Mouse (Mus musculus): ENCODE data around the gene Exoc7.
"Not testable (repeated sequence)": the region's sequence is repeated elsewhere in the genome, so short reads cannot be mapped to it uniquely, and the experiment has no call there.

The Exoc7 gene

DNA sequence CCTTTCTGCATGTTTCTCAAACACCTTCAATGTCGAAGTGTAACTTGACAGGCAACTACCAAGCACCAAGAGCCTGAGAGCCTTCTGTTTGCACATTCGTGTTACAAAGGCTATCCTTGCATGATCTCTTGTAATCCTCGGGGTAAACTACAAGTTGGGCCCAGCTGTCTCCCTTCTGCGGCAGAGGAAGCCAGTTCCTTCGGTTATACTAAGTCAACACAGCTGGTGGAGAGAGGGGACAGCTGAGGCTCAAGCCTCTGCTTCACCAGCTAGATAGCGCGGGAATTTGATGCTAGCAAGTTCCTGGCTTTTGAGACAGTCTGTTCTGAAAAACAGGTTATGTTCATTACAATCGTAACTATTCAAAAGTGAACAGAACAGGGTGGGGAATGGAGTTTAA is 5.3 kb upstream of the Exoc7 start:
- DNase-seq: peak in 1 of 2 experiments; percentile 62

DNA sequence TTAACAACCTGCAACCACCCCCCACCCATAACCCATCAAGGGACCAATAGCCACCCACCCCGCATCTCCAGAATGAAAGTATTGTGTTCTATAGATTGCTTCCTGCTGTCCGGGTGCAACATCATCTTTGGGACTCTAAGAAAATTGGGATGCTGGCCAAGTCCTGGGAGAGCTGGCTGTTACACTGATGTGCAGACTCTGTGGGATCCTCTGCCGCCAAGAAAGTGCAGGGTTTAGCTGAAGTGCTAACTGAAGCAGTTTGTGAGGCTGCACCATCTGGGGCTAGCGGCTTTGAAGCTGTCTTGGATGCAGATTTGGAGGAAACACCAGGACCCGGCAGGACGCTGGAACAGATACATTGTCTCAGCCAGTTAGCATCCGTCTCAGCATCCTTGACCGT is 4.1 kb upstream of the Exoc7 start:
- DNase-seq: peak; percentile 23 to 76

DNA sequence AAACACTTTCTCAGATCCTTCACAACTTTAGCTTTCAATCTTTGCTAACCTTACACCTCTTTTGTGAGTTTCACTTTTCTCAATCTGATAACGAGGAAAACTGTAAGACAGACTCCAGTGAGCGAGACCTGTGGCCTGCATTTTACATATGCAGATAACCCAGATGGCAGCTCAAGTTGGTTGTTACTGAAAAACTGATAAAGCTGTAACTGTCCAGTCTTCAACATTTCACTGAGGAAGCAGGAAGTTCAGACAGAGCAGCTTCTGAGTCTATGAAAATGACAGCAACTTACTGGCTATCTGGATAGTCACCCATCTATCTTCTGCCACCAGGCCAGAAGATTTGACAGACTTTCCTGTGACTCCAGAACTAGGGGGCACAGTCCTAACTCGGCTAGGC is 2.6 kb upstream of the Exoc7 start:
- DNase-seq: no peak

DNA sequence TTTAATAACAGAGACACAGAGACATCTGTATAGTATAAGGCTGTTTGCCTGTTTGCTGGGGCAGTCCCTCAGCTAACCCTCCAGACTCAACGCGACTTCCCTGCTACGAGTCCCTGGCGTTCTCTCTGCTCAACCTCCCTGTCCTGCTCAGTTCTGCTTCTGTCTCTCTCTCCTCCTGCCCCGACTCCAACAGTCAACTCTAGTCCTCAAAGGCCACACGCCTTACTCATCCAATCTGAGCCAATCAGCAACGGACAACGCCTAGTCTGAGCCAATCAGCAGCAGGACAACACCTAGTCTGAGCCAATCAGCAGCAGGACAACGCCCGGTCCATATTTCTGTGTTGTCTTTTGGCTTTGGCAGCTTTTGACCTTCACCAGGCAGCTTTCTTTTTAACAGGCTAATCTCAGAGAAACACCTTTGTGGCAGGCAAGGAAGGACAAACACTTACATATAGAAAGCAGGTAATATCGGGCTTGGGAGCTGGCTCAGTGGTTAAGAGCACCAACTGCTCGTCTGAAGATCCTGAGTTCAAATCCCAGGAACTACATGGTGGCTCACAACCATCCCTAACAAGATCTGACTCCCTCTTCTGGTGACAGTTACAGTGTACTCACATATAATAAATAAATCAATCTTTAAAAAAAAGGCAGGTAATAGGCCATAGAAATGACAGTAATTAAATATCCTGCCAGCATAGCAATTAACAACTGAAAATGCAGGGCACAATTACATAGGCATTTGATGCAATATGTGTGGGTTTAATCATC is 914 bp upstream of the Exoc7 start:
- DNase-seq: peak in 1 of 2 experiments; percentile 16

DNA sequence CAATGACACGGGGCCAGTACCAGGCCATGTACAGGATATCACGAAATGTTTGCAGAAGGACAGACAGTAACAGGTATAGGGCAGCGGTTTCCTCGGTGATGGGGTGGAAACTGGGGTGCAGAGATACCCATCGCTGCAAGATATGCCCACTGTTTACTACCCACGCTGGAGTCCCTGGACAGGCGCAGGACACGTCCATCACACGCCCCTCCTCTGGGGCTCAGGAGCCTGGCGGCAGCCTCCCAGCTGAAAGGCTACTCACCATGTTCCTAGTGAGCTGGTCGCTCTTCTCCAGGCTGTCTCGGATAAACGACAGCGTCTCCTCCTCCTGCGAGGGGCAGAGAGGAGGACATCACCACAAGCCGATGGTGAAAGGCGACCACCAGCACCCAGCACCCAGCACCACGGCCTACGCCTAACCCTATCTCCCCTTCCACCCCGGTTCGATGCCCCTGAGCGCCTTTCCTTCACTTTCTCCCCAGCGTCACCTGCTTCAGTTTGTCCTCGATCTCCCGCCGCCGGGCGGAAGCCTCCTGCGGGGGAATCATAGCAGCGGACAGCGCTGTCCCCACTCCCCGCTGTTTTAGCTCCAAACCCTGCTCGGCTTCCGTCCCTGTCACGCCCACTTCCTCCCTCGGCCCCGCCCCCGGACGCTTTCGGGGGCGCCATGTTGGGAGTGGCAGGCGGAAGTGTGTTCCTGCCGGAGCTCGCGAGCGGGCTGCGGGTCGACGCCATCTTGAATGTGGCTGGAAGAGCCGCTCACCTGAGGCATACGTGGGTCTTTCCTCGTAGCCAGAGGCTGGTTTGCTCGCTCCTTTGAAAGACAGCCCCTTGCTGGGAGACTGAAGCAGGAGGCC is 679 bp downstream of the Exoc7 start:
- DNase-seq: peak; percentile 95 to 97

DNA sequence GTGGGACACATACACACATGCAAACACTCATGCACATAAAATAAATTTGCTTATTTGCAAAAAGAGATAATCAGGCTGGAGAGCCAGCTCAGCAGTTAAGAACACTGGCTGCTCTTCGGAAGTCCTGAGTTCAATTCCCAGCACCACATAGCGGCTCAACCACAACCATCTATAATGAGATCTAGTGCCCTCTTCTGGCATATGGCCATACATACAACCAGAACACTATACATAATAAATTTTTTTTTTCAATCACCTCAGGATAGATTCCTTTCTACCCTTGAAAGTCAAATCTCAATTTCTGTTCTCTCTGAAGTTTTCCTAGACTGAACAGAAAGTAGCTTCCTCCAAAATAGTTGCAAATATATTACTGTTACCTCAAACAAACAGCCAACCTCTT is 1.6 kb downstream of the Exoc7 start:
- no peak for DNase-seq

DNA sequence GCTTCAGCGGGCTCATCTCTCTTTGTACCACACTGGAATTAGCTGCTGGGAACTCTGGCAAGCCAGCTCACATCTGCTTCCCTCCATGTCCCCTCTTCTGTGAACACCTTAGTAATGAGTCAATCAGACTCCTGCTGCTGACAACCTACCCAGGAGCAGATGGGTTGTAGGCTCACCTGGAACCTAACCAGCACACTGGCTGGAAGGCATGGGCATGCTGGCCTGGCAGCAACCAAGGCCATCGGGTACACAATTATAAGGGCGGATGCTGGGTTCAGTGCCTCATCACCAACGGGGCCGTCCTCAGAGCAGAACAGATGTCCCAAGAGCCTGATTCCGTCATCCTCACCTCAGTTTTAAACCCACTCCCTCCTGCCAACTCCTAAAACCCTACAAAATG is 8.4 kb downstream of the Exoc7 start:
- no peak for DNase-seq

DNA sequence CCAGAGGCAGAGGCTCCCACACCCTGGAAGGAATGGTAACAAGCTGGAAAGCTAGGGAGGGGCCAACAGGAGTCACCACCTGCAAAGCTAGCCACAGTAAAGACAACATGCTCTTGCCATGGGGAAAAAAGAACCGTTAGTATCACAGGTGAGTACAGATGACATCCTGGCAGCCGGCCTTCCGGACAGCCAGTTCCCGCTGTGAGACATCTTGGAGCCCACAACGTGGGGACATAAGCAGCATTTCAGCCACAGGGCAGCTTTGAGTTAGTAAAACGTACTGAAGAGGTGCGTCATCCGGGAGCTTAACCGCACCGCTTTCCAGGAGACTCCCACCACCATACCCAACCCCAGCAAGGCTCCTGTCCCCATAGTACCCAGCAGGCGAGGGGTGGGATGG is 8.8 kb downstream of the Exoc7 start:
- no peak for DNase-seq

DNA sequence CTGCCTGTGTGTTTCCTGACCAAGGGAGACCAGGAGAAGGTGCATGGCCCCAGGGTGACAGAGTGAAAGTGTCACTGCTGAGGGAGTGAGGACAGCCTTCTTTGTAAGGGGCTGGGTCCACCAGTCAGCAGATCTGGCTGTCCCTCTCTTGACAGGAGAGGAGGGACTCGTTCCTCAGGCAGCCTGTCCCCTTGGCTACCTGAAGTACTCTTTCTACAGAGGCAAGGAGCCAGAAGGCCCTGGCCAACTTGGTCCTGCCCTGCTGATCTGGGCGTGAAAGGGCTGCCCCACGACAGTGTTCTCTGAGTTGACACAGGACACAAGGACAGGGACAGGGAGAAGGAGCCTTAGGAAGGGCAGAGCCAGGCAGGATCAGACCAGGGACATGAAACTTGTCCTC is 10.0 kb downstream of the Exoc7 start:
- DNase-seq: peak in 1 of 2 experiments; percentile 41

DNA sequence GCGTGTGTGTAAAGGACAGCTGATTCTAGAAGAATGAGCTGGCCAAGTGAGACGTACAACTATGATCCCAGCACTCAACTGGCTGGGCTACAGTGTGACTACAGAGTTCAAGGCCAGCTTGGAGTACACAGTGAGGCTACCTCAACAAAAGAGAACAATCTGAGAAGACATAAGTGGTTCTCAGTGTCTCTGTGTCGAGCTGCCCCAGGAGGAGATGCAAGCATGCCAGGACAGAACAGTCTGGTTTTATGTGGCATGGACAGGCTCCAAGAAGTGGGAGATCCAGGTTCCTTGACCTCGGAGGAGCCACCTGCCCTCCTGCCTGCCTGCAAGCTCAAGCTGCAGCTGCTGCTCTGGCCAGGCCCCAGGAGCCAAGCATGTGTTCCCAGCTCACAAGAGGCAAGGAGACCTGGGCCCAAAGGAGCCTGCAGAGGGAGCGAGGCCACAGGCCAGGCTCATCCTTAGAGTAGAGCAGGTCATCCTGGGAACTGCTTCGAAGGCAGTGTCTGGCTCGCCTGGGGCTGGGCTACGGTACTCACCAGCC is 10.8 kb downstream of the Exoc7 start:
- no peak for DNase-seq

DNA sequence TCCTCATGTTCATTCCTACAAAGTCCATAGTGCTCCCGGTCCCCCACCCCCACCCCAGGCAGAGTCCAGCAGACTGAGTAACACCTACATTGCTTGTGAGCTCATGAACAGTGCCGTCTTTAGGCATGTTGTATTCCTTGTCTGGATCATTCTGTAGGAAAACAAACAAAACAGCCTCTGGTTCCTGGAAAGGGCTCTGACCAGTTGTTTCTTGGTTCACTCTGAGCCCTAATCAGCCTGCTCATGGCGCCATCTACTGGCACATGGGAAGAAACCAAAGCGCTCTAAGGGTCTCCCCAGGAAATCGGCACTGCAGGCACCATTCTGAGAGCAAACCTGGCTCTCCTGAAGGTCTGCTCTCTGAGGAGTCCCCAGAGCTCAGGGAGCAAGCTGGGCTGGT is 12.7 kb downstream of the Exoc7 start:
- DNase-seq: peak; percentile 65 to 72

DNA sequence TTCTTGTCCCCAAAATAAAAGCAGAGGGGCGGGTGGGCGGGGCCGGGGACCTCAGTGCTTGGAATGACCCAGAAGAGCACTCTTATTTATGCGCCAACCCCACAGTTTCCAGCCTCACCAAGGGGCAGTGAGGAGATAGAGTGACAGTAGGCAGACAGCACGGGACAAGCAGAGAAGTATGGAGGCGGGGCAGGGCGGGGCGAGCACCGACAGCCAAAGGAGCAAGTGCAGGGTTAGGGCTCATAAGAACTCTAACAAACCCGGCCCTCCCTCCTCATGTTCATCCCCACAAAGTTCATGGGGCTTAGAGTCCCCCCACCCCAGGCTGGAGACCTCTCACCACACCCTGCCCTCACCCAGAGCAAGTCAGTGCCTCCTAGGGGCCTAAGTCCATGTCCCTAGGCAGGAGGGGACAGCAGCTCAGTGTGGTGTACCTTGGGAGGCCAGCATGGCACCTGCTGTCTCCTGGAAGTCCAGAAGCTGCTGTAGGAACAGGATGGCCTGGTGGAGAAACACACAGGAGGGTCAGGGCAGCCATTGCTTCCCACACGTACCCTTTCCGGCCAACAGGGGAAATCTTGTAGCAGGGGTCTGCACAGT is 13.4 kb downstream of the Exoc7 start:
- DNase-seq: no peak

DNA sequence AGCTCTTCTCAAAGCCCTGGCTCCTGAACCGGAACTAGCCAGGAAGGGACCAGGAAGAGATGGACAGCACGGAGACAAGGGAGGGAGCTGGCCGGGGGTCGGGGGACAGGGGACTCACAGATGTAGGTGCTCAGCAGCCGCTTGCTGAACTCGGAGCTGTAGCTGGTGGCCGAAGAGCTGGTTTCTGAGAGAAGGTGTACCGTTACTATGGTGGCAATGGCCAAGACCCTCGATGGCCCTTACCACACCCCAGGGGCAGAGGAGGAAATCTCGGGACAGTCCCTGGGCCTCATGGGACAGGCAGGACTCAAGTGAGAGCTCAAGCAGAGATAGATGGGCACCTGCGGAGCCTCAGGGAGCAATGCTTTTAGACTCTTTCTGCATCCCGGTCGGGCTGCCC is 14.6 kb downstream of the Exoc7 start:
- DNase-seq: no peak

DNA sequence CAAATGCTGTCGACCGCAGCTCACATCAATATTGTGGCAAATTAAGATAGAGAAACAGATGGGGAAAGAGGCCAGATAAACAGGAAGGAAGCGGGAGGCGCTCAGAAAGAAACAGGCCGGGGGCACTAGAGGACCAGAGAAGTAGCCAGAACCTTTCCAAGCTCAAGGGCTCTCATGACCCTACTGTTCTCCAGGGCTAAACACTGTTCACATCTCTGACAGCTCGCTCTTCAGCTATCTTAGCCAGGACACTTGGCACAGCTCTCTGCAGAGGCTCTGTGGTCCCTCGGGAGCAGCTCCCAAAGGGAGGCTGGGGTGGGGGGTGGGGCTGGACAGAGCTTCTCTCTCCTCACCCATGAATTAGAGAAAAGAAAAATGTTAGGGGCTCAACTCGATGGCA is 16.5 kb downstream of the Exoc7 start:
- DNase-seq: peak in 1 of 2 experiments; percentile 34

DNA sequence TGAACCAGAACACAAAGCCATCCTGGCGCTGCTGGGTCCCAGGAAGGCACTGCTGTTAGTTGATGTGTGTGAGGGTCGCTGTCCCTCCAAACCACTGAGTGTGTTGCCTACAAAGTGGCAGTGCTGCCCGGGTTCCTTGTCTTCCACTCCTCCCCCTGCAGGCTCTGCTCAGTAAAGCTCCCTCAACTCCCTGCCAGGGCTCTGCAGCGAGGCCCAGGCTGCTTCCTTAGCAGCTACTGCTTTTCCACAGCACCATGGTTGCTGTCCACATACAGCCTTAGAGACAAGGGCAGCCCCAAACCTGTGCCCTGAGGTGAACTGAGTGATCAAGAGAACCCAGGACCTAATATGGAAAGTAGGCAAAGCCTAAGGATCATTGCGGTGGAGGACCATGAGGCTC is 19.7 kb downstream of the Exoc7 start:
- peak; percentile 14 to 48 for DNase-seq

DNA sequence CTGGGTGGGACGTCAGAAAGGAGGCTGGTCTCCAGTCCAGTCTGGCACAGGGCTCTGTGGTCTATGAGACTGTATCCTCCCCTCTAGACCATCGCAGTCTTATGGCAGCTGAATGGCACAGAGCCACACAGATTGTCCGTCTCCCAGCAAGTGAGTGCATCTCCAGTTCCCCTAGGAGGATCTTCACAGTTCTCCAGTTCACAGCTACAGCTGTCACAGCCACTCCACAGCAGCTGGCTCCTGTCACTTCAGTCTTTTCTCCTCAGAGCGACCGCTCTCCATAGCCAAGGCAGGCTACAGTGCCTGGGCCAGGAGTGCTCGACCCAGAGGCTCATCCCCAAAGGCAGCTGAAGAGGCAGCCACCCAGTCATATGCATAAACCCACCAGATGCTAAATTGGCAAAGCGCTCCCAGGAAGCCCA is 21.3 kb downstream of the Exoc7 start:
- DNase-seq: peak; percentile 19 to 71

DNA sequence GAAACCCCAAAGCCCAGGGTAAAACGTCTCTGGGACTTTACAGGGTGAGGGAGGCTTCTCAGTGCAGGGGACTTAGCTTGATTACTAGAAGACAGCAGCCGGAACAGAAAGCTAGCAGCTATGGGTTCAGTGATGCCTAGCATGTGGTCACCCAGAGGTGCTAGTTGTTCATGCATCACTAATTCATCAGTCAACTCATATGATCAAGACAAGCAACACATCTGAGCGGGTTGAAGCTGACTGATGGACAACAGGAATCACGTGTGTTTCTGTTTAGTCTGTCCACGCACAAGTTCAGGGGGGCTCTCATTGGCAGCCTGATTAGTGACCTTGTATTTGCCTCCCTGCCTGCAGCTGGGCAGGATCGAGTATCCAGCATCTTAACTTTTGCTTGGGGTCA is 23.1 kb downstream of the Exoc7 start:
- no peak for DNase-seq

DNA sequence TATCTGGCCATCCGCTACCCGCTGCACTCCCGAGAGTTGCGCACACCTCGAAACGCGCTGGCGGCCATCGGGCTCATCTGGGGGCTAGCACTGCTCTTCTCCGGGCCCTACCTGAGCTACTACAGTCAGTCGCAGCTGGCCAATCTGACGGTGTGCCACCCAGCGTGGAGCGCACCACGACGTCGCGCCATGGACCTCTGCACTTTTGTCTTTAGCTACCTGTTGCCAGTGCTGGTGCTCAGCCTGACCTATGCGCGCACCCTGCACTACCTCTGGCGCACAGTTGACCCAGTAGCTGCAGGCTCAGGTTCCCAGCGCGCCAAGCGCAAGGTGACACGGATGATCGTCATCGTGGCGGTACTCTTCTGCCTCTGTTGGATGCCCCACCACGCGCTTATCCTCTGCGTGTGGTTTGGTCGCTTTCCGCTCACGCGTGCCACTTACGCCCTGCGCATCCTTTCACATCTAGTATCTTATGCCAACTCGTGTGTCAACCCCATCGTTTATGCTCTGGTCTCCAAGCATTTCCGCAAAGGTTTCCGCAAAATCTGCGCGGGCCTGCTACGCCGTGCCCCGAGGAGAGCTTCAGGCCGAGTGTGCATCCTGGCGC is 24.0 kb downstream of the Exoc7 start:
- DNase-seq: peak in 1 of 2 experiments; percentile 5

DNA sequence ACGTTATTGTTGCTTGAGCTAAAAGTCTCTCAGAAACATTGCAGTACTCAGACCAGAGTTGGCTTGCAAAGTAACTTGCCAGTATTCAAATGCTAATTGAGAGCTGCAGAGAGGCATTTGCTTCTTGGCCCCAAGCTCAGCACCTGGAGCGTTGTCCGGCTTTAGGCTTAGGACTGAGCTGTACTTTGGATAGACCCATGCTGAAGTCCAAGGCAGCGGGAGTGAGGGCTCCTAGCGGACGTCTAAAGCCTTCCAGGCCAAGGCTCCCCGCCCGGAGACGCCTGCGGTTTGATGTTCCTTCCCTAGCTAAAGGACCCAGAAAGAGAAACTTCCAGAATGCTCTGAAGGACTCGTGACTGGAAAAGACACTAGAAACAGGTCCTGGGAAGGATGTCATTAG is 24.9 kb downstream of the Exoc7 start:
- DNase-seq: no peak

DNA sequence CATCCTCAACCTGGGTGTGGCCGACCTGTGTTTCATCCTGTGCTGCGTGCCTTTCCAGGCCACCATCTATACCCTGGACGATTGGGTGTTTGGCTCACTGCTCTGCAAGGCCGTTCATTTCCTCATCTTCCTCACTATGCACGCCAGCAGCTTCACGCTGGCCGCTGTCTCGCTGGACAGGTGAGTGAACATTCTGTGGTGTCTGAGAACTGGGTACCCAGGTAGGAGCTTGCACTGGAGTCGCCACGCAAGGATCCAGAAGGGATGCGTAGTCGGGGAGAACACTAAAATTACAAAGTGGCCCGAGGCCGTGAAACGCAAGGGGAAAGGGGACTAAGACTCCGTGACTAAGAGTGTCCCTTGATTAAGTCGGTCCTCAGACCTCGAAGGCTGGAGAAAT is 25.4 kb downstream of the Exoc7 start:
- DNase-seq: no peak

DNA sequence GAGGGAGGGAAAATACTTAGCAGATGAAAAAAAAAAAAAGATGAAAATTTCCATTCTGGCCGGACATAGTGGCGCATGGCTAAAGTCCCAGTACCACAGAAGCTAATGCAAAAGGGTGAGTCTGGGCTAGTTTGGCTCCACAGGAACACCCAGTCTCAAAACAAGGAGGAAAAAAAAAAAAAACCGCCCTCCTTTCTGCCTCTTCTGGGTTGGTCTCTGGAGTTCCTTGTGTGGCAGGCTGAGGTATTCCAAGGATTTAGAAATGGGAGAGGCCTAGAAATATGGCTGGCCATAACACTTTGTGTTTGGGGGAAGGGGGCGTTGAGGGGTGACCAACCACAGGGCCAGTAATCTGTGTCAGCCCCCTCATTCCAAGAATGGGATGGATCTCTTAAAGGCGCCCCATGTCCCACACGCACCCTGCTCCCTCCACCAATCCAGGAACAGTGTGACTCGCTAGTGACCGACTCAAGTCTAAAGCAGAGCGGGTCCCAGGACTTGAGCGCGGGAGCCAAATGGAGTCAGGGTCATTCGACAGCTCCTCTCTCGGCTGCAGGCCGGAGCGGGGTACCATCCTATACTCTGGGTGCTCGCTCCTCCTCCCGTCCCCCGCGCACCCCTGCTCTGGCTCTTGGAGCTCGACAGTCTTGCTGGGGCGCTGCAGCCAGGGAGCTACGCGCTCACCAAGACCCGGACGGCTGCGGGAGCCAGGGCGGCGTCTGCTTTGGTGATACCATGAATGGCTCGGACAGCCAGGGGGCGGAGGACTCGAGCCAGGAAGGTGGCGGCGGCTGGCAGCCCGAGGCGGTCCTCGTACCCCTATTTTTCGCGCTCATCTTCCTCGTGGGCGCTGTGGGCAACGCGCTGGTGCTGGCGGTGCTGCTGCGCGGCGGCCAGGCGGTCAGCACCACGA is 26.0 kb downstream of the Exoc7 start, which contains the start of gene Galr2:
TSS of gene Galr2 (plus strand) at position 189 of the 913 bp plus-strand sequence.
- no peak for DNase-seq

DNA sequence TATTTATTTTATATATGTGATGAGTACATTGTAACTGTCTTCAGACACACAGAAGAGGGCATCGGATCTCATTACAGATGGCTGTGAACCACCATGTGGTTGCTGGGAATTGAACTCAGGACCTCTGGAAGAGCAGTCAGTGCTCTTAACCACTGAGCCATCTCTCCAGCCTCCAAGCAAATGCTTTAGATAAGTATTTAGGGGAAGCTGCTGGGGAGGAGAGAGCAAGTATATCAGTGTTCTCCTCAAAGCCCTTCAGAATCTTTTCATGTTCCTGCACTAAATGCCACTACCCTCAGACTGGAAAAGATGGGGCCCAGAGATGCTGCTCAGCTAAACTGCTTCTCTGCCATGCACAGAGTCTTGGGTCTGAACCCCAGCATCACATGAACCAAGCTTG is 29.8 kb downstream of the Exoc7 start:
- DNase-seq: not testable (repeated sequence)
